Mouse (Mus musculus): ENCODE data around the gene Kif1b. TPM values are rescaled to one million over a fixed set of nuclear protein-coding genes. Genes with fewer than 3 reads are reported as not detected.

The Kif1b gene
- polyA plus RNA-seq, 1 experiment from 2014 or later = 50.7 TPM

DNA sequence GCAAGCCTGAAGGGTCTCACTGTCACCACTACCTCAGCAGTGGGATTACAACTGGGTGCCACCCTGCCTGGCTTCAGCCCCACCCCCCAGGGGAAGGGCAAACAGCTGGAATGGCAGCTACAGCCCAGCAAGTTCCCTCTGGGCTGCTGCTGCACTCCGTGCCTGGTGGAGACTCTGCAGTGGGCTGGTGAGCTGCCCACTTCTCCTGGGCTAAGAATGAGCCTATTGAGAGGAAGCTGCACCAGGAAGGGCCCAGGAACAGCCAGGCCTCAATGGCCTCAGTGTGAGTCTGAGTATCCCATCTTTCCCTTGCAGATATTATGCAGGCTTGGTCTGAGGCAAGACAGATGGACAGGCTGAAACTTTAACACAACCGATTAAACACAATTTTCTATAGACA is 30.6 kb upstream of the Kif1b start:
- H3K36me3 ChIP-seq (ENCODE audit: control insufficient read depth, insufficient read depth, low read length) = peaks cover 66% of the 10 kb centered on the region
- H3K9ac ChIP-seq (replicated peaks; ENCODE audit: low read depth, low read length) = no peak overlapping the region
- WGBS = 83% methylated on average over 2 of the region's 2 CpGs
- H3K27me3 ChIP-seq (ENCODE audit: control insufficient read depth, insufficient read depth, low read length) = no peaks in the 10 kb centered on the region
- no peak overlapping the region for H3K4me2 ChIP-seq (replicated peaks; ENCODE audit: low read depth, low read length)
- no peak overlapping the region for H3K4me3 ChIP-seq (ENCODE audit: low read depth, low read length)
- no peaks in the 10 kb centered on the region for H3K9me3 ChIP-seq (ENCODE audit: control insufficient read depth, low read depth, low read length)
- no peak overlapping the region for H3K27ac ChIP-seq (ENCODE audit: low read length)
- 0 out of 2 replicates have a peak, but pooled peaks cover 3% of the 10 kb centered on the region for H3K4me1 ChIP-seq (ENCODE audit: control insufficient read depth, insufficient read depth, low read length)
- ATAC-seq (ENCODE audit: insufficient number of reproducible peaks, insufficient read depth, low FRiP score, low read depth) = 0 out of 2 replicates have a peak, but pooled peaks have one; percentile 23

DNA sequence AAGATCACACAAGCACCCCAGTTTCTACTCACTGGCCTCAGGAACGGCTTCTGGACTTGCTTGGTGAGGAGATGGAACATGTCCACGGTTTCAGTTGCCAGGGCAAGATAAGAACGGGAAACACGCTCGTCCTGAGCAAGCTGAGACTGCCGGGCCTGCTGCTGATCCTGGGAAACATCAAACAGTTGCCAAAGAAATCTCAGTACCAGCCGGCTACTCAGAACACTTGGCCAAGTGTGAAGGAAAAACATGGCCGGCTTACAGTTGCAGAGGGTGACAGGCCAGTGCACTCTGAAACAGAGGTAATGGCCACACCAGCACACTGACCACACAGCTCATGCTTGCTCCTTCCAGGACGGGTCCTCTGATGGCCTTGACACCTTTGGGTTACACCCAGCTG is 29.9 kb upstream of the Kif1b start:
- ATAC-seq (ENCODE audit: insufficient number of reproducible peaks, insufficient read depth, low FRiP score, low read depth) = no peak
- Histone ChIP-seq H3K27ac (ENCODE audit: low read length) (no peak overlapping the region), H3K9me3 (ENCODE audit: control insufficient read depth, low read depth, low read length) (no peaks in the 10 kb centered on the region), H3K4me1 (ENCODE audit: control insufficient read depth, insufficient read depth, low read length) (0 out of 2 replicates have a peak, but pooled peaks cover 3% of the 10 kb centered on the region), H3K4me3 (ENCODE audit: low read depth, low read length) (no peak overlapping the region), H3K27me3 (ENCODE audit: control insufficient read depth, insufficient read depth, low read length) (no peaks in the 10 kb centered on the region), H3K9ac (replicated peaks; ENCODE audit: low read depth, low read length) (no peak overlapping the region), H3K36me3 (ENCODE audit: control insufficient read depth, insufficient read depth, low read length) (peaks cover 67% of the 10 kb centered on the region), H3K4me2 (replicated peaks; ENCODE audit: low read depth, low read length) (no peak overlapping the region)
- 87% methylated on average over 9 of the region's 9 CpGs for WGBS

DNA sequence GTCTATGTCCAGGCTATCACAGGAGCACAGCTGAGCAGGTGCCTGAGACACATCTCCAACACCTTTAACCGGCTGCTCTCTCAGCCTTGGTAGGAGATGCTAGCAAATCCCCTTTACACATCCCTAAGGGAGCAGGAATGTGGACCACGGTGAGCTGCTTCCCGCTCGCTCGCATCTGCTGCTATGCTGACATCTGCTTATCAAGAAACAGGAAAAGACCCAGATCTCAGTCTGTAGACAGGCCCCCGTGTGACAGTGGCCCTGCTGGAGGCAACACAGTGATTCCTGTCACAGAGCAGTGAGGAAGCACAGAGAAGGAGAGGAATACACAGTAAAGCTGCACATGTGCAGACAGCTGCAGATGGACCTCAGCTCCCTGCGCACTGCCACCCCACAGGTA is 28.8 kb upstream of the Kif1b start:
- Histone ChIP-seq H3K27ac (ENCODE audit: low read length) (no peak overlapping the region), H3K36me3 (ENCODE audit: control insufficient read depth, insufficient read depth, low read length) (peaks cover 66% of the 10 kb centered on the region), H3K27me3 (ENCODE audit: control insufficient read depth, insufficient read depth, low read length) (no peaks in the 10 kb centered on the region), H3K4me2 (replicated peaks; ENCODE audit: low read depth, low read length) (no peak overlapping the region), H3K4me3 (ENCODE audit: low read depth, low read length) (no peak overlapping the region), H3K9ac (replicated peaks; ENCODE audit: low read depth, low read length) (no peak overlapping the region), H3K4me1 (ENCODE audit: control insufficient read depth, insufficient read depth, low read length) (0 out of 2 replicates have a peak, but pooled peaks cover 3% of the 10 kb centered on the region), H3K9me3 (ENCODE audit: control insufficient read depth, low read depth, low read length) (no peaks in the 10 kb centered on the region)
- 87% methylated on average over 7 of the region's 7 CpGs for WGBS
- no peak for ATAC-seq (ENCODE audit: insufficient number of reproducible peaks, insufficient read depth, low FRiP score, low read depth)

DNA sequence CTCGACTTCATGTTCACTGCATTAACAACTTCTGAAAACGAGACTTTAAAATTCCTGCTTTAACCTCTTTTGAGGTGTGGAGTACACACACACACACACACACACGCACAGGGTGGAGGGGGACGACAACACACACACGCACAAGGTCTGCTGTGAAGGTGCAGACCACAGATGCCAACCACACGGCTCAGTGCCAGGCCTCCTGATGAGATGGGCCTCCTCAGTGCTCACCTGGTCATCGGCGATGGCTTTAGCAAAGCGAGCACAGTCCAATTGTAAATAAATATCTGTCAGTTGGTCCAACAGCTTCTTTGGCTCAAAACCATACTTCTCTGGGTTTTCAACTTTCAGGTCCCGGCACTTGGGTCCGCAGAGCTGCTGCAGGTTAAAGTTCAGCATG is 27.4 kb upstream of the Kif1b start:
- H3K27me3 ChIP-seq (ENCODE audit: control insufficient read depth, insufficient read depth, low read length) = no peaks in the 10 kb centered on the region
- no peak overlapping the region for H3K27ac ChIP-seq (ENCODE audit: low read length)
- no peak overlapping the region for H3K9ac ChIP-seq (replicated peaks; ENCODE audit: low read depth, low read length)
- no peak for ATAC-seq (ENCODE audit: insufficient number of reproducible peaks, insufficient read depth, low FRiP score, low read depth)
- no peak overlapping the region for H3K4me2 ChIP-seq (replicated peaks; ENCODE audit: low read depth, low read length)
- no peak overlapping the region for H3K4me3 ChIP-seq (ENCODE audit: low read depth, low read length)
- WGBS = 92% methylated on average over 11 of the region's 11 CpGs
- H3K36me3 ChIP-seq (ENCODE audit: control insufficient read depth, insufficient read depth, low read length) = peaks cover 74% of the 10 kb centered on the region
- no peaks in the 10 kb centered on the region for H3K4me1 ChIP-seq (ENCODE audit: control insufficient read depth, insufficient read depth, low read length)
- H3K9me3 ChIP-seq (ENCODE audit: control insufficient read depth, low read depth, low read length) = no peaks in the 10 kb centered on the region

DNA sequence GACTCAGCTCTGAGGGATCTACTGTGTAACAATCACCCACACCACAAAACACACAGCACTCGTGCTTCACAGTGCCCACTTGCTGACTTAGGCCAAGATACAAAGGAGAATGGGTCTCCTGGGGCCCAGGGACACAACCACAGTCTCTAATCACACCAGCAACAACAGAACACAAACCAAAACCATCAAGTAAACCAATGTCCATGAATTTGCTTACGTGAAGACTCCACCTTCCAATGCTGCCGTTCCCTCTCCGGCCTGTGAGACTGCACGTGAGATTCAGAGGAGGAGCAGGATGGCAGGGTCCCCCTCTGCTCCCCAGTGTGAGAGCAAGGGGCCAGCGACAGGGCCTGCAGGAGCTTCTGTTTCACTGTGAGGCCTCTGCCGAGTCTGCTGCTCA is 25.2 kb upstream of the Kif1b start:
- WGBS = 91% methylated on average over 7 of the region's 7 CpGs
- Histone ChIP-seq H3K4me2 (replicated peaks; ENCODE audit: low read depth, low read length) (no peak overlapping the region), H3K36me3 (ENCODE audit: control insufficient read depth, insufficient read depth, low read length) (peaks cover 81% of the 10 kb centered on the region), H3K9me3 (ENCODE audit: control insufficient read depth, low read depth, low read length) (no peaks in the 10 kb centered on the region), H3K27ac (ENCODE audit: low read length) (no peak overlapping the region), H3K4me1 (ENCODE audit: control insufficient read depth, insufficient read depth, low read length) (no peaks in the 10 kb centered on the region), H3K4me3 (ENCODE audit: low read depth, low read length) (no peak overlapping the region), H3K9ac (replicated peaks; ENCODE audit: low read depth, low read length) (no peak overlapping the region), H3K27me3 (ENCODE audit: control insufficient read depth, insufficient read depth, low read length) (no peaks in the 10 kb centered on the region)
- no peak for ATAC-seq (ENCODE audit: insufficient number of reproducible peaks, insufficient read depth, low FRiP score, low read depth)

DNA sequence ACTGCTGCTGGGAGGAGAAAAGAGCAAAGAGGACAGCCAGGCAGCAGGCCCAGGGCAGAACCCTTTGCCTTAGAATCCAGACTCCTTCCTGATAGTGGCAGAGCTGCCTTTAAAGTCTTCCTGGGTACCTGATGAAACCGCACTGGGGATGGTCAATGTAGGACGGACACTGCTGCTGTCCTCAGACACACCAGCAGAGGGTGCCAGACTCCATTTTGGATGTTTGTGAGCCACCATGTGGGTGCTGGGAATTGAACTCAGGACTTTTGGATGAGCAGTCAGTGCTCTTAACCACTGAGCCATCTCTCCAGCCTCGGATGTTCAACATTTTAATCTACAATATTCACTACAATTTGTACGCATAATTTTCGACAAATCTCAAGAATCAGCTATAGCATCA is 23.0 kb upstream of the Kif1b start:
- WGBS = 97% methylated on average over 5 of the region's 5 CpGs
- ATAC-seq (ENCODE audit: insufficient number of reproducible peaks, insufficient read depth, low FRiP score, low read depth) = no peak

DNA sequence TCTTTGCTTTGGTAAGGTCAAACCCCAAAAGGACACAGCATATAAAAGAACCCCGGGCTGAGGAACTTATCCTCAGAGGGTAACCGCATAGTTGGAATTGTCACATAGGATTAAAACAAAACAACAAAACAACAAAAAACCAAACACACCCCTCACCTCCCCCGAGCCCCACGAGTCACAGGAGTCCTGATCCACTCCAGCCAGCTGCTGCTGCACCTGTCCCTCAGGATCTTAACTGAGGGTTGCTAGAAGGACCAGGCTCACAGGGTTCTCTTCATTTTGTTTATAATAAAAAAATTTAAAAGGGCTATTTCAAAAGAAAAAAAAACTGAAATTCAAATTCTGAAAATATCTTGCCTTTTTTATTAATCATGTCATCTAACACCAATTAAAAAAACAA is 21.2 kb upstream of the Kif1b start:
- Histone ChIP-seq H3K27me3 (ENCODE audit: control insufficient read depth, insufficient read depth, low read length) (no peaks in the 10 kb centered on the region), H3K4me2 (replicated peaks; ENCODE audit: low read depth, low read length) (no peak overlapping the region), H3K9ac (replicated peaks; ENCODE audit: low read depth, low read length) (no peak overlapping the region), H3K4me3 (ENCODE audit: low read depth, low read length) (no peak overlapping the region), H3K36me3 (ENCODE audit: control insufficient read depth, insufficient read depth, low read length) (peaks cover 50% of the 10 kb centered on the region), H3K27ac (ENCODE audit: low read length) (no peak overlapping the region), H3K4me1 (ENCODE audit: control insufficient read depth, insufficient read depth, low read length) (no peaks in the 10 kb centered on the region), H3K9me3 (ENCODE audit: control insufficient read depth, low read depth, low read length) (no peaks in the 10 kb centered on the region)
- no peak for ATAC-seq (ENCODE audit: insufficient number of reproducible peaks, insufficient read depth, low FRiP score, low read depth)
- 86% methylated on average over 4 of the region's 4 CpGs for WGBS

More for the DNA sequence above, 23.0 kb upstream of the Kif1b start:
- H3K4me1 ChIP-seq (ENCODE audit: control insufficient read depth, insufficient read depth, low read length) = no peaks in the 10 kb centered on the region
- H3K9me3 ChIP-seq (ENCODE audit: control insufficient read depth, low read depth, low read length) = no peaks in the 10 kb centered on the region
- no peak overlapping the region for H3K9ac ChIP-seq (replicated peaks; ENCODE audit: low read depth, low read length)
- H3K36me3 ChIP-seq (ENCODE audit: control insufficient read depth, insufficient read depth, low read length) = peaks cover 66% of the 10 kb centered on the region
- H3K27me3 ChIP-seq (ENCODE audit: control insufficient read depth, insufficient read depth, low read length) = no peaks in the 10 kb centered on the region
- no peak overlapping the region for H3K27ac ChIP-seq (ENCODE audit: low read length)
- H3K4me2 ChIP-seq (replicated peaks; ENCODE audit: low read depth, low read length) = no peak overlapping the region
- no peak overlapping the region for H3K4me3 ChIP-seq (ENCODE audit: low read depth, low read length)

DNA sequence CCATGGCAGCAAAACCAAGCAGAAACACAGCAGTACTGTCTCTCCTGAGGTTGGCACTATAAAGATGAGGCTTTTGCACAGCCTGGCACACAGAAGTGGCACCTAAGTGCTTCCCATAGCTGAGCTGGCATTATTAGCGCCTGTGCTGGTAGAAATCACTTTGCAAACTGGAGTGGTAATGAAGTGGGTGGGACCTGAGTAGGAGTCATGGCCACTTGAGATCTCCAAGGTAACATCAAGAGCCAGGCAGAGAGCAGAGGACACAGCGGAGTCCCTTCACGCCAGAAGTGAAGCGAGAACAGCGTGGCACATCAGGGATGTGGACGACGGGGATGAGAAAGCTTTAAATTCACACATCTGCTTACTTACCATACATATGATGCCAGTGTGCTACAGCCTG is 19.8 kb upstream of the Kif1b start:
- H3K27me3 ChIP-seq (ENCODE audit: control insufficient read depth, insufficient read depth, low read length) = no peaks in the 10 kb centered on the region
- peaks cover 39% of the 10 kb centered on the region for H3K36me3 ChIP-seq (ENCODE audit: control insufficient read depth, insufficient read depth, low read length)
- H3K27ac ChIP-seq (ENCODE audit: low read length) = no peak overlapping the region
- no peaks in the 10 kb centered on the region for H3K9me3 ChIP-seq (ENCODE audit: control insufficient read depth, low read depth, low read length)
- ATAC-seq (ENCODE audit: insufficient number of reproducible peaks, insufficient read depth, low FRiP score, low read depth) = no peak
- H3K4me1 ChIP-seq (ENCODE audit: control insufficient read depth, insufficient read depth, low read length) = no peaks in the 10 kb centered on the region
- H3K9ac ChIP-seq (replicated peaks; ENCODE audit: low read depth, low read length) = no peak overlapping the region
- no peak overlapping the region for H3K4me3 ChIP-seq (ENCODE audit: low read depth, low read length)
- no peak overlapping the region for H3K4me2 ChIP-seq (replicated peaks; ENCODE audit: low read depth, low read length)
- 94% methylated on average over 7 of the region's 7 CpGs for WGBS

DNA sequence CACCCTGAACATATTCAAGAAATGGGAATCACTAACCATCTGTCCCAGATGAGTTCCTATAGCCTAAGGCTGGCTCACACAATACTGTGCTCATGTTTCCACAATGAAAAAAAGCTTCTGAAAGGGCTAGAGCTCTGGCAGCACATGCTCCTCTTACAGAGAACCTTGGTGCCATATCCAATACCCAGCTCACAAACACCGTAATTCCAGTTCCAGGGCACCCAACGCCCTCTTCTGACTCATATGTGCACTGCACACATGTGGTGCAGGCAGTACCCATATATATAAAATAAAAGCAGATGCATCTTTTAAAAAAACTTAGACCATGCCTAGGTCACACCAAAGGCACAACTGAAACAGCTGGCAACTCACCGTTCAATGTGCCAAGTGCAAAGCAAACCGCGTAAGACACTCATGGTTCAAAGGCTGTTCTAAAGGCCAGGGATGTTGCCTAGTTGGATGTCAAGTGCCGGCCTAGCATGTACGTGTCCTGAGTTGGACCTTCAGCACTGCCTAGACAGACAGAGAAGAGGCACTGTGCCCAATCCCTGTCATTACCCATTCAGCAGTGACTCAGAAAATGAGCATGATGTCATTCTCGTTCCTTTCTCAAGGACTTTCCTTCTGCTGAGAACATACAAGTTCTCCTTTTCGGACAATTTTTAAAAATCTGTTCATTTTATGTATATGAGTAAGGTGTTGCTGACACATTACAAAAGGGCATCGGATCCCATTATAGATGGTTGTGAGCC is 18.1 kb upstream of the Kif1b start:
- H3K36me3 ChIP-seq (ENCODE audit: control insufficient read depth, insufficient read depth, low read length) = peaks cover 25% of the 10 kb centered on the region
- no peak for ATAC-seq (ENCODE audit: insufficient number of reproducible peaks, insufficient read depth, low FRiP score, low read depth)
- H3K27me3 ChIP-seq (ENCODE audit: control insufficient read depth, insufficient read depth, low read length) = no peaks in the 10 kb centered on the region
- no peak overlapping the region for H3K9ac ChIP-seq (replicated peaks; ENCODE audit: low read depth, low read length)
- H3K4me2 ChIP-seq (replicated peaks; ENCODE audit: low read depth, low read length) = no peak overlapping the region
- H3K9me3 ChIP-seq (ENCODE audit: control insufficient read depth, low read depth, low read length) = no peaks in the 10 kb centered on the region
- WGBS = 90% methylated on average over 10 of the region's 10 CpGs
- H3K4me1 ChIP-seq (ENCODE audit: control insufficient read depth, insufficient read depth, low read length) = no peaks in the 10 kb centered on the region
- H3K4me3 ChIP-seq (ENCODE audit: low read depth, low read length) = no peak overlapping the region
- no peak overlapping the region for H3K27ac ChIP-seq (ENCODE audit: low read length)
